Mouse (Mus musculus): ENCODE data around the gene Ppp1r26. TPM values are rescaled to one million over a fixed set of nuclear protein-coding genes. Genes with fewer than 3 reads are reported as not detected.

The Ppp1r26 gene
- 10 to 100 TPM; 16.8 to 17.7 TPM for total RNA-seq (2021)
- long read RNA-seq, transcript Ppp1r26-202 (4 exons, 617 nt), result major isoform, 6 of 15 reads
- long read RNA-seq, partial matches to known transcripts, result 0 of 15 reads
- long read RNA-seq, other reads (novel, unspliced or antisense), result 9 of 15 reads

DNA sequence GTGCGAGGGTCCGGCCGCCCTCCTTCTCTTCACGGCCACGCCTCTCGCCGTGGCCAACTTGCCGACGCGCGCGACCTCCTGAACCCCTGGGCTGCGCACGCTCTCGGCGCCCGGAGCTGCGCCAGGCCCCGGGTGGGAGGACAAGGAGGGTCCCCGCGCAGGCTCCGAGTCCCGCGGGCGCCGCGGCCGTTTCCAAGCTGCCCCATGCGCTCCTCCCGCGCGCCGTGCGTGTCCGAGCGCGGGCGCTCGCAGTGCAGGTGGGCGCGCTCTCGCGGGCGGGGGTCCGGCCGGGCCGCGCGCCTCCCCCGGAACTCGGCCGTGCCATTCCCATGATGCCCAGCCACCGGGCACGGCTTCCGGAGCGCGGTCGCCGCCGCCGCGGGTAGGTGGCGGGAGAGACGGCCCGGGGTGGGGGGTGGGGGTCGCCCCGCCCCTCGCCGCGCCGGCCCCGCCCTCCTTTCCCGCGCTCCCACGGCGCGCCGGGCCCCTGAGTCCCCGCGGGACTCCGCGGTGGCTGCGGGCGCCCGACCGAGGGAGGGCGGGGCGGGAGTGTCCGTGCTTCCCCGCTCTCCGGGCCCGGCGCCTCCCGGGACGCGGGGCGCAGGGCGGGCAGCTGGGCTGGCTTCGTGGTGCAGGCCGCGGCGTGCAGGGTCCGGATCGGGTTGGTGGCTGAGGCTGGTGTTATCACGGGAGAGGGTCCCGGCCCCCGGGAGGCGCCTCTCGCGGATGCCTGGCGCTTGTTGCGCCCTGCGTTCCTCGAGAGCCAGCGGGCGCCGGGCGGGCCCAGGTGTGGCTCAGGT, at the start of gene Ppp1r26:
TSS of gene Ppp1r26 (plus strand) at position 286 of the 800 bp plus-strand sequence.
- peak; percentile 32 for DNase-seq (ENCODE audit: low spot score in 2 of 2)

DNA sequence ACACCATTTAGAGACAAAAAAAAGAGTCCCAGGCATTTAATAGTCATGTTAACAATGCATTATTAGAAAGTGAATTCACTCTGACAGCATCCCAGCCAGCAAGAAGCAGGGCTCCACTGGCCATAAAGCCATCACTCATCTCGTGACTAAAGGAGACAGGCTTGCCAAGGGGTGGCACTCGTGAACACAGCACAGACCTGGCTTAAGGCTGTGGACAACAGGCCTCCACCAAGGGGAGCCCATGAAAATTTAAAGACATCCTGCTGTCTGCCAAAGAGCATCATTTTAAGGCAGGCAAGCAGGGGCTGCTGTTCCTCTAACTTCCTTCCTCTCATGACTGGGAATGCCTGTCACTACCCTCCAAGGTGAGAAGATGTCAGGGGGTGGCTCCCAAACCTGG, 49.7 kb upstream of the Ppp1r26 start:
- DNase-seq (ENCODE audit: low spot score in 2 of 2), result no peak

DNA sequence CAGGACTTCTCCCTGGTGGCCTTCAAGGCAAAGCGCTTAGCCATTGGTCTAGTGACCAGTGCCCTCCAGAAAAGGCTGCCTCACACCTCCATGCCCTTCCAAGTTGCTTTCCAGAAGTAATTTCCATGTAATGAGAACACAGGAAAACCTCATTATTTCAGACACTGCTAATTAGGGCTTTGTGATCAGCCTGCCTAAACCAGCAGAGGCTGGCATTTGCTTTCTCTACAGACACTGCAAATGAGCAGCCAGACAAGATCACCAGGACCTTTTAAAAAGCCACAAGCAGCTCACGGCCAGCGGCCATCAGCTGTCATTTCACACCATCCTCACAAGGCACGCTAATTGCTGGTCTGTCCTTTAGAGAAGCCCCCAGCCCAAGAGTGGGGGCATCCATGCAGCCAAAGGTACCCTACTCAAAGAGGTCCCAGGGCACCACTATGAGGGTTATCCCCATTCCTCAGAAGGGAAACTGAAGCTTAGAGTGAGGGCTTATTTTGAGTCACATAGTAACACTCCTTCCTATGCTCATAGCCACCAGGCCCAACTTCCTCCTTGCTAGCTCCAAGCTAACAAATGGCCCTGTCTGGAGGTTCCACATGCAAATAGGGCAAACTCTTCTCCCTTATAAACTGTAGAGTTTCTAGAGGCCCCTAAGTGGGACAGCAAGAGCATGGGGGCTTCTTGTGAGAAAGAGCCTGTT, 49.0 kb upstream of the Ppp1r26 start:
- DNase-seq (ENCODE audit: low spot score in 2 of 2), result no peak

DNA sequence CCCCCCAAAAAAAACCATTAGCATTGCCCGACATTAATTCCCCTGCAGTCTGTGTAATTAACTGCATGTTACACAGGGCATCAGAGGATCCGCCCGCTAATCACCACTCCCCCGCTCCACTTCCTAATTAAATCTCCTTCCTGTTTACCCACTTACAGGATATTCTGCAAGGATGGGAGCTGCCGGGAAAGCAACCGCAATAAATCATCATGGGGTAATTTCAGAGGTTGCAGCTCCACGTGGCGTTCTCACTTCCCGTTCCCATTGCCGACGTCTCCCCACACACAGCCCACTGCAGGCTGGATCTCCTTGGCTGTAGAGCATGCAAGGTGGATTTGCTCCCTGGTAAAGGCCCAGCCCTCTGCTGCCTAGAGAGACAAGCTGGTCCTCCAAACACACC, 45.0 kb upstream of the Ppp1r26 start:
- no peak for DNase-seq (ENCODE audit: low spot score in 2 of 2)

GRCm38 (mm10) chr2:28402128-28402527, 44.5 kb upstream of the Ppp1r26 start:
- DNase-seq (ENCODE audit: low spot score in 2 of 2), result no peak

- DNase-seq (ENCODE audit: low spot score in 2 of 2), result no peak
These were observed 38.8 kb upstream of the Ppp1r26 start for GRCm38 (mm10) chr2:28407796-28408195.

- no peak for DNase-seq (ENCODE audit: low spot score in 2 of 2)
These were observed 37.5 kb upstream of the Ppp1r26 start for GRCm38 (mm10) chr2:28409144-28409543.

DNA sequence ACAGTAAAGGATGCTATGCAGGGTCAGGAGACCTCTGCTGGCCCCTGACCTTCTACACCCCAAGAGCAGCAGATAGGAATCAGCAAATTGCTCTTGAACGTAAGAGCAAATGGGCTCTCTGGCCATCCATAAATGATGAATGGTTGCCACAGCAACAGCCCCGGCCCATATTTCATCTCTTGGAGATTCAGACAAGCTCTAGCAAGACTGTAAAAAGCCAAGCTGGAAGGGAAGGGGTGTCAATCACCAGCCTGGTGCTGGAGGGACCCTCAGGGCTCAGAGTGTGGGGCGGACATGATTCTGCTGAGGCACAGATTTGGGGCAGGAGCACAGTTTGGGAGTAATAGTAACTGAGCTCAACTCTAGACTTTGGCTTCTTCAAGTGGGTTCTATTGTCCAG, 37.0 kb upstream of the Ppp1r26 start:
- DNase-seq (ENCODE audit: low spot score in 2 of 2), result no peak

GRCm38 (mm10) chr2:28412936-28413335, 33.7 kb upstream of the Ppp1r26 start:
- DNase-seq (ENCODE audit: low spot score in 2 of 2), result peak; percentile 94 to 98

DNA sequence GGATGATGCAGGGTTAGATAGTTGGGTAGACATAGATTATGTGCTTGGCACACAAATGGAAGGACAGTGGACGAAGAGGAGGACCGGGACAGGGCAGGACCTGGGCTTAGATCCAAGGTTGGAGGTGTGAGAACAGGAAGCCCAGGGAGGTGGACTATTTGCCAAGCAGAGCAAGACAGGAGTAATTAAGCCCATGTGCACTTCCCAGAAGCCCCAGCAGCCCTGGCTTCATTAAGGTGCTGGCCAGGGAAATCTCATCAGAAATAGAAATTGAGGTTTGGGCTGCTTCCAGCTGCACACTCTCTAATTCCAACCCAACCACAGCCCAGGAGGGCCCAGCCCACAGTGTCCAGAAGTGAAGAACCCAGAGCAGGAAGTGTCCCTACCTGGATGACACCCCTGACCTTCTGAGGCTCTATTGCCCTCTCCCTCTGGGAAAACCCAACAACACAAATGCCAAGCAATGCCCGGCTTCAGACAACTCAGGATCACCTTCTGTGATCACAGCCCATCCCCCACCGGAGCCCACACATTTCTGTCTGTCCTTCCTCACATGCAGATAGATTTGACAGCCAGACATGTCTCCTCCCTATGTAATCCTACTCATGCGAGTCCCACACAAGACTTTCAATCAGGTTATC, 32.4 kb upstream of the Ppp1r26 start:
- no peak for DNase-seq (ENCODE audit: low spot score in 2 of 2)

GRCm38 (mm10) chr2:28414757-28415137, 31.9 kb upstream of the Ppp1r26 start:
- DNase-seq (ENCODE audit: low spot score in 2 of 2), result no peak

GRCm38 (mm10) chr2:28415387-28416024, 31.1 kb upstream of the Ppp1r26 start:
- DNase-seq (ENCODE audit: low spot score in 2 of 2), result peak; percentile 43 to 82

- no peak for DNase-seq (ENCODE audit: low spot score in 2 of 2)
These were observed 30.1 kb upstream of the Ppp1r26 start for GRCm38 (mm10) chr2:28416511-28416910.

DNA sequence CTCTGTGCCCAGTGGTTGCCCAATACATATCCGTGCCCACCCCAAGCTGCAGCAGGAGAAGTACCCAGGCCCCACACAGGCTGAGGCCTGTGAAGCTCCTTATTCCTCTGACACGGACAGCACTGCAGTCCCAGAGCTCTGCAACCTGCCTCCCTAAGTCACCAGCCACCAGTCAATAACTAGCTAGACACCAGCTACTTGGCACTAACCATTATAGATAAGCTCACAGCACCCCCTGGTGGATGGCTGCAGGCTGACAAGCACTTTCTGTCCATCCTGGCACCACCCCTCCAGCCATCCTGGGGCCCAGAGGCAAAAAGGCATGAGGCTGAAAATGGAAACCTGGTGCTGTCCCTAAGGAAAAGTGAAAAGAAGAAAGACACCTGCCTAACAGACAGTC, 28.6 kb upstream of the Ppp1r26 start:
- peak; percentile 83 to 94 for DNase-seq (ENCODE audit: low spot score in 2 of 2)

- DNase-seq (ENCODE audit: low spot score in 2 of 2), result peak; percentile 90 to 99
These were observed 26.7 kb upstream of the Ppp1r26 start for GRCm38 (mm10) chr2:28419898-28420297.

DNA sequence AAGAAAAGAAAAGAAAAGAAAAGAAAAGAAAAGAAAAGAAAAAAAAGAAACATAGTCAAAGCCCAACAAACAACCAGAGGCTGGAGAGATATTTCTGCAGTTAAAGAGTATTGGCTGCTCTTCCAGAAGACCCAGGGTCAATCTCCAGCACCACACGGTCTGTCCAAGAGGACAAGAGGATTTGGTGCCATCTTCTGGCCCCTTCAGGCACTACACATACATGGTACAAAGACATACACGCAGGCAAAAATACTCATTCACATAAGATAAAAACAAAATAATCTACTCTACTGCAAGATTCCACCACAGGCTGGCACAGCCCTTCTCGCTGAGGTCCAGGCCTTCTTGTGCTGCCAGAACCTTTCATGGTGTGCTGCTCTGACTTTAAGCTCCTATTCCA, 23.4 kb upstream of the Ppp1r26 start:
- peak in 1 of 2 experiments; percentile 28 for DNase-seq (ENCODE audit: low spot score in 2 of 2)

GRCm38 (mm10) chr2:28427226-28427625, 19.4 kb upstream of the Ppp1r26 start:
- DNase-seq (ENCODE audit: low spot score in 2 of 2), result no peak

DNA sequence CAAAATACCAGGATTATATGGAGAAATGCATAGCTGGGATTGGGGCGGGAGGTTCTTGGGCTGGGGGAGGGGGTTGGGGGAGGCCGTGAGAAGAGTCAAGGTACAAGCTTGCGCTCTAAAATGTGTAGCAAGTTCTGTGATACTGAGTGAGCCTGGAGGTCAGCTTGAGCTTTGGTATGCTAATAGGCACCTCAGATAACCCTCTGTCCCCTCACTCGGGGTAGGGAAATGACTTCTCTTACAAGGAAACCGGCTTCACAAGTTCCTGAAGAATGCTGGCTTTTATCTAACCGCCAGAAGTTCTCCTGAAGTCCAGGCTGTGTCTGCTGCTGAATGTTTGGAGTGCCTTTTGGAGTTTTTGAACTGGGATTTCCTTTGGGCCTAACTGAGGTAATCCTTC, 15.8 kb upstream of the Ppp1r26 start:
- no peak for DNase-seq (ENCODE audit: low spot score in 2 of 2)

DNA sequence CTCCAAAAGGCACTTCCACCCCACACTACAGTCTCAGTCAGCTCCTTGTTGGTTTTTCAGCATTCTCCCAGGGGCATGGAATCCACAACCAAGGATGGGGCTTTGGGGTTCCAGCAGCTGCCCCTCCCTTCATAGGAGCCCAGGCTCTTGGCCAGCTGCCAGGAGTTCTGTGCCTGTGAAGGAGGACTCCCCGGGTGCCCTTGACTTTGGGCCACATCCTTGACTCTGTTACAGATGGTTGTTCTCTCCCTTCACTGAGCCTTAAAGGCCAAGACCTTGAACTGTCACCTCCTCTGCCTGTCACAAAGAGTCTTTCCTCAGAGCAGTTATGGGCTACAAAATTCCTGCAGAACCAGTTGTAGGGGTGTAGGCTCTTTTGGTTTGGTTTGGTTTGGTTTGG, 13.8 kb upstream of the Ppp1r26 start:
- DNase-seq (ENCODE audit: low spot score in 2 of 2), result no peak

DNA sequence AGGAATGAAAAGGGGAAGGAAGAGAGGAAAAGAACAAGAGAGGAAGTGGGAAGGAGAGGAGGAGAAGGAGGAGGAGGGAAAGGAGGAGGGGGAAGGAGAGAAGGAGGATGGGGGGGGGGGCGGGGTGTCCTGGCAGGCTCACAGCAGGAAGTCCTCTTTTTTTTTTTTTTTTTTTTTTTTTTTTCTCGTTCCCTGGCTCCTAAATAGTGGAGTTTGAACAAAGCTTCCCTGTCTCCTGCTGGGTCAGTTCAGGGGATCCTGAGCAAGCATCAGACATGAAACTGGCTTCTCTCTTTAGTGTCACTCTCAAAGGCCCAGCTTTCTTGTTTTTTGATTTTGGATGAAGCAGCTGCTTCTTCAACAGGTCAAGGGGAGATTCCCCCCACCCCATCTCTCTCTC, 13.1 kb upstream of the Ppp1r26 start:
- DNase-seq (ENCODE audit: low spot score in 2 of 2), result no peak

- no peak for DNase-seq (ENCODE audit: low spot score in 2 of 2)
These were observed 11.2 kb upstream of the Ppp1r26 start for GRCm38 (mm10) chr2:28435401-28435800.

Measured in layer of hippocampus, adult 18-20 months (tissue).